Mouse (Mus musculus): ENCODE measurements around the gene Tll2.

Tll2 gene

DNA sequence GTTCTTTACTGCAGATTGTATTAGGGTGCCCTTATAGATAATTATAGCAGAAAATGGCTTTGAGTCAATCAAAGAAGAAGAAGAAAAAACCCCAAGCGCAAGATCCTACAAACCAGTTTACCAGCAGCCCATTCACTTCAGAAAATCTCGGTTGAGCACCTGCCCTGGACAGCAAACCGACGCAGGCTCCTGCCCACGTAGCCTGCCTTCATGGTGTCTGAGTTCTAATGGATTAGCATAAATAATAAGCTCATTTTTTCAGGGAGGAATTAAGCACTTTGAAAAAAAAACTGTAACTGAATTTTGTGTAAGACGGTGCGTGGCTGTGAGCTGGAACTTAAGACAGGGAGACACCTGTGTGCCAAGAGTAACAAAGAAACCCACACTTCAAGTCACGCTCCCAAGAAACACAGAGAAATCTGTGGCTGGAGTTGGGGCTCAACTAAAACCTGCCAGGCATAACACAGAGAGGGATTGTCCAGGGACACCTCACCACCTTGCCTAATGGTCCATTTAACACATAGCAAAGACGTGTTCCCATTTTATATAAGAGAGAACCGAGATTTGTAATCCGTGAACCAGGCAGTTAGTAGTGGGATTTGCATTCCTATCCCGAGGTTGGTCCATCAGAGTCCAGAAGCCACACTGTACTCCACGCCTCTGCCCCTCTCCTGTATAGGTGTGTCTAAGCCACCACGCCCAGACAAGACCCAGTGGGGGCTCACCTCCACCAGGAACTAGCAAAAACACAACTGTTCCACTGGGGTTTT, 41.3 kb downstream of the Tll2 start:
- in situ Hi-C loops (cut with MboI; ENCODE audit: low pct_unique_long_range_greater_than_20kb in 1 of 2, low sequenced_read_pairs in 2 of 2, unreplicated experiment in 1 of 2) = no loop called here

DNA sequence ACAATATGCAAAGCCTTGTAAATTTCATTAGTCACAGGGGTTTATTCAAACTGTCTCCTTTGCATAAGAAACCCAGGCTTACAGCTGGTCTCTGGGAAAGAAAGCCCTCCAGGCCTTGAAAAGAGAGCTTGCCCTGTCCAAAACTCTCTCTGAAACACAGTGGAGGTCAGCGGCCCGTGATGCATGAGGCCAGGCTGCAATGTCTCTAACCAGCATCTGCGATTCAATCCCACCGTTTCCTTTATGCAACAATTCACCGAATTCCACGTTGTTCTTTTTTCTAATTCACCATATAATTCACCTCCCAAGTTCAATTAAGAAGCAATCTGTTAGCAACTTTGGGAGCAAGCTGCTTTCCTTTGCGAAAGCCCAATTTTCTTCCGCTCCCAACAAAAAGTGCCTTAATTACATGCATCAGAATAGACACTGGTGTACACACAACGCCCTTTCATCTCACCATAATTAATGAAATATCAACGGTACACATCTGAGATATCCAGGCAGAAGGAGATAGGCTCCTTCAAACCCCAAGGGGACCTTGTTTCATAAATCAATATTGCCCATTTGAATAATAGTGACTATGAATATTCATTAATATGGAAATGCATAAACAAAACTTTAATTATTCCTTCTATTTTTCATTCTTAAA, 42.1 kb downstream of the Tll2 start:
- in situ Hi-C loops (cut with MboI; ENCODE audit: low pct_unique_long_range_greater_than_20kb in 1 of 2, low sequenced_read_pairs in 2 of 2, unreplicated experiment in 1 of 2) = no loop called here

DNA sequence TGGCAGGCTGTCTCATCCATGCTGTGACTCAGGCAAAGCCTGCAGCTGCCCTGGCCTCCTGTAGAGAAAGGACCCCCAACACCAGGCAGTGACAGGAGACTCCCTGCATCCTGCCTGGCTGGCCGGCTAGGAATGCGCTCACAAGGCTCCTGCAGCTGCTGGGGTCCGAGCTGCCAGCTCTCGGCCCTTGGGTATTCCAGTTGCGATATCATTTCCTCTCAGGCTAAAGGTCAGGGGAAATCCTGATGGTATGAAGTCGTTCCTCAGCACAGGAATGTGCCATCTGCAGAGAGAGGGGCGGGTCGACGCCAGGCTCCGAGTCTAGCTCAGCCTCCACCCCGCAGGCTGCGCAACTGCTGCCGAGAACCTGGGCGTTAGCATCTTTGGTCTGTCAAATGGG, 46.2 kb downstream of the Tll2 start:
- in situ Hi-C loops (cut with MboI; ENCODE audit: low pct_unique_long_range_greater_than_20kb in 1 of 2, low sequenced_read_pairs in 2 of 2, unreplicated experiment in 1 of 2) = no loop called here

DNA sequence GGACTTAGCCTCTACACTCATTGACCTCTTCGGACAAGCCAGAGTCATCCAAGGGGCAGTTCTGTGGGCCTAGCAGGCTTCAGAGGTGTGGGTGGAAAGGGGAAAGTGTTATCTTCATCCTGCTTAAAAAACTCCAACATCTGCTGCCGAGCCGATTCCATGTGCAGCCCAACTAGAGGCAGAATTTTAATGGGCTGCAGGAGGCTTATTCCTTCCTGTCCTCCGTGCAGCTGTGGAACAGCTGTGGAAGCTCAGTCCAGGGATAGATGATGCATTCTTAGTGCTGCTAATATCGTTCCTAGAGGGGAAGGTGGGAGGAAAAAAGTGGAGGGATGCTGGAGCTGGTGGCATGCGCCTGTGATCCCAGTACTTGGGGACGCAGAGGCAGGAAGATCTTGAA, 52.0 kb downstream of the Tll2 start:
- in situ Hi-C loops (cut with MboI; ENCODE audit: low pct_unique_long_range_greater_than_20kb in 1 of 2, low sequenced_read_pairs in 2 of 2, unreplicated experiment in 1 of 2) = no loop called here

DNA sequence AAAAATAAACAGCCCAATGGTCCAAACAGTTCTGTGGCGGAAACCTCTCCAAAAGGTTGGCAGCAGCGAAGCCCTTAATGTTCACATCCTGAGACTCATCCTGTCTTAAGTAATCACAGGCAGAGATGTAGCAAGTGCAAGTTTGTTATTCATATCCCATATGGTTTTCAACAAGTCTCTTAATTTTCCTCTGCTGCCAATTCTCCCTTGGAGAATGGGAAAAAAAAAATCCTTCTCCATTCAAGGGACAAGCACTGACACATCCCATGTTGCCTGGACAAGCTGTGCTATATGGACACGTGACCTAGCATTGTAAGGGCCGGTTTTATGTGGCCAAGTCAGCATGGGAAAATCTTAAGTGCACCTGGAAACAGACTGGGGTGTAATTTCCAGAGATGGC, 54.2 kb downstream of the Tll2 start:
- in situ Hi-C loops (cut with MboI; ENCODE audit: low pct_unique_long_range_greater_than_20kb in 1 of 2, low sequenced_read_pairs in 2 of 2, unreplicated experiment in 1 of 2) = no loop called here

DNA sequence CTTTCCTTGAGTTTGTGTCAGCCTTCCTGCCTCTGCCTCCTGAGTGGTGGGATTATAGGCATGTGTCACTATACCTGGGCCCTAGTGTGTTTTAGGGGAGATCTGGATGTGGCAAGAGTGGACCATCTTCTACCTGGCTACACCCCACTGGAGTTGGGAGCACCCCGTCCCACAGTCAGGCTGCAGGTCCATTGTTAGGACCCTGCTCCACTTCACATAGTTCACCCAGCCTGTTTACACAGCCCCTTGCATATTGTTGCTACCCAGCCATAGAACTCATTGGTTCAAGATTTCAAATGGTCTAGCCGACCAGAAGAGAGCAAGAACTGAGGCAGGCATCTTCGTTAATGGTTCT, 54.6 kb downstream of the Tll2 start:
- in situ Hi-C loops (cut with MboI; ENCODE audit: low pct_unique_long_range_greater_than_20kb in 1 of 2, low sequenced_read_pairs in 2 of 2, unreplicated experiment in 1 of 2) = no loop called here

DNA sequence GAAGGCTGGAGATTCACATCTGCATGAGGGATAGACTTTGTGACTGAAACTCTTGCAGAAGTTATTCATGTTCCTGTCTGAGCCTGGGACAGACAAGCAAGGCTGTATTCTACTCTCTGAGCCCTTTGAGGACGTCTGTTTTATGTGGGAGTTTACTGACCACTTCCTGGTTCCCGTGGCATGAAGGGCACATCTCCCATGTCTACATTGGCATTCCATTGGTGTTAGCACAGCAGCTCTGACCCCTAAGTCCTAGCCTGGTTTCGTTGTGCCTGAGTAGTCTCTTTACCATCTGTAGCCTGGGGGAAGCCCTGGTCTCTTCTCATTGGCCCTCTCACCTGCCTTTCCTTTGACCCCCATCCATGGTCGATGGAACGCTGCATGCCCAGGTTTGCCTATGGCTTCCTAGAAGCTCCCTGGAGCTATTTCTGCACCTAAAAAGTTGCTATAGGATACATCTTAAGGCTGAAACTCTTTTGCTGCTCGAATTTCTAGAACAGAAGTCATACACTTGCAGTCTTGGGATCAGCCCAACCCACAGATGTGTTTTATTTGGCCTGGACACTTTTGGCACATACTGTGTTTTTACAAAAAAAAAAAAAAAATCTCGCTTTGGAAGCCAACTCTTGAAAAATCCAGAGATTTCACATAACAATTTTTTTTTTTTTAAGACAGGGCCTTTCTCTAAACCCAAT, 55.2 kb downstream of the Tll2 start:
- in situ Hi-C loops (cut with MboI; ENCODE audit: low pct_unique_long_range_greater_than_20kb in 1 of 2, low sequenced_read_pairs in 2 of 2, unreplicated experiment in 1 of 2) = no loop called here

DNA sequence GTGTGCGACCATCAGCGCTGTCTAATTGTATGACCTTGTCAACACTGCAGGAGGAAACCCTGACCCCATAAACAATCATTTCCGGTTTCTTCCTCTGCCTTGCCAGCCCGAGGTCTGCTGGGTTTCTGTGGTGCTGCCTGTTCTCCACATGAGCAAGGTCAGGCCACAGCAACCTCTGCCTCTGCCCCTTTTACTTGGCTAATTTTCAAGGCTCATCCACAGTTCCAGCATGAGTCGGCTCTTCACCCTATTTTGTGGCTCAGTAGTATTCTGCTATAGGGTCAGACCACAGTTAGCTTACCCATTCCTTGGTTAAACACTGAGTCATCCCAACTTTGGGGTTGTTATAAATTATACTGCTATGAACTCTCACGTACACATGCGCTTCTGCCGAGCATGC, 65.7 kb downstream of the Tll2 start:
- in situ Hi-C loops (cut with MboI; ENCODE audit: low pct_unique_long_range_greater_than_20kb in 1 of 2, low sequenced_read_pairs in 2 of 2, unreplicated experiment in 1 of 2) = no loop called here

DNA sequence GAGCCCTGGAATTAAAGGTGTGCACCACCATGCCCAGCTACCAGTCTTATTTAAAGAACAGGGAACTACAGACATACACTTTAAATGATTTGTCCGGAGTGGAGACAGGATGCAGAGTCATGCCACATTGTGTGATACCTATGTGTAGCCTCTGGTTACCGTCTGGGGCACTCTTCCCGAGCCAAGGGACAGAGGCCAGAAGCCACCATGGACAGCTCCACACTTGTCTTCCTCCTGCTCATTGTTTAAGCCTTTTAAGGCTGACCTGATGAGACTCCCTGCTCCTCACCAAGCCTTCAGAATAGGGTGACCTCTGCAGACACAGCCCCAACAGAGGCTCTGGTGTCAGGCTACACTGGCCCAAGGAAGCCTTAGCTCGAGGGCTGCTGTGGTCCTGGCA, 67.0 kb downstream of the Tll2 start:
- in situ Hi-C loops (cut with MboI; ENCODE audit: low pct_unique_long_range_greater_than_20kb in 1 of 2, low sequenced_read_pairs in 2 of 2, unreplicated experiment in 1 of 2) = no loop called here

DNA sequence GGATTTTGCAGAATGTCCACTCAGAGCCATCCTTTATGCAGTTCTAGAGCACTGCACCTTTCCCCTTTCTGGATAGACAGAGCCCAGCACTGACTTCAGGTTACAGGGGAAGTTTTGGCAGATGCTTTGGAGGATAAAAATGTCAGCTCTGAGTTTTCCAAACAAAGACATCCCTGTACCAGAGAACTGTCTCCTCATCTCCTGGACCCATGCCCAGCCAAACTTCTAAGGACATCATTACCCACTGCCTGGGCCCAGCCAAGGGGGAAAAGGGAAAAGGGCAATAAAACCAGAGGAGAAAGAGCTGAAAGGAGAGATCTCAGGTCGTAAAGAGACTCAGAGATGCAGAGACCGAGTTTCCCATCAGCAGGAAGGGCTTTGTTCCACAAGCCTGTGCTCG, 83.6 kb downstream of the Tll2 start:
- in situ Hi-C loops (cut with MboI; ENCODE audit: low pct_unique_long_range_greater_than_20kb in 1 of 2, low sequenced_read_pairs in 2 of 2, unreplicated experiment in 1 of 2) = no loop called here

DNA sequence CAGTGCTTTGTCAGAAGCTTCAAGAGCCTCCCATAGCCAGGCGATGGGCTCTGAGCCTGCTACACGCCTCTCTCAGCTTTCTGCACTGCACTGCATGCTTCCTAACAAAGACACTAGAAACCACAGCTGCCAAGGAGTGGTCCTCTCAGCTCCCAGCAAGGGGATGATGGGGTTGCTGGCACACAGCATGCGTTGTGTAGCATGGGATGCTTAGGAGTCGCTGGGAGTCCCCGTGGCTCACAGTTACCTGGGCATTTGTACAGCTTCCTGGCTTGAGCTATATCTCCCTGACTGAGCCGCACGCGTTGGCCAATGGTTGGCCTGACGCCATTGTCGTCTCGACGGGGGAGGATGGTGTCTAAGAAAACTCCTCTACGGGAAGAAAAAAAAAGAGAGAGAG, 86.7 kb downstream of the Tll2 start:
- in situ Hi-C loops (cut with MboI; ENCODE audit: low pct_unique_long_range_greater_than_20kb in 1 of 2, low sequenced_read_pairs in 2 of 2, unreplicated experiment in 1 of 2) = loop anchor here in 1 of 2 experiments (10.0 kb wide), 1 partner anchor 55 kb away; no protein-coding TSS in a partner anchor

DNA sequence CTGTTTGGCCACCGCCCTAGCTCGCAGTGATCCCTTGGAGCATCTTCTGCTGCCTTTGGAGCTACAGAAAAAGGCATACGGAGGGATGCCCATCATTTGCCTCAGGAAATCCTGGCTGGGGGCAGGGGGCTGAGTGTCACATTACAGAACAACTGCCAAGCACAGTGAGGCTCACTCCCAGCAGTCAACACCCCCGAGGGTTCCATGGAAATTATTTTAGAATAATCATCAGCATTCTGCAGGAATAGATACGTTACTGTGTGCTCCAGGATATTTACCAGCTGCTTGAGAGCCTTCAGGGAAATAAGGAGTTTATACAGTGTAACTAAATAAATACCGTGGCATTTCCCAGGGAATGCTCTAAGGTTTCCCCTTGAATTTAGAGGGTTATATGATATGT, 88.3 kb downstream of the Tll2 start:
- in situ Hi-C loops (cut with MboI; ENCODE audit: low pct_unique_long_range_greater_than_20kb in 1 of 2, low sequenced_read_pairs in 2 of 2, unreplicated experiment in 1 of 2) = loop anchor here in 1 of 2 experiments (10.0 kb wide), 1 partner anchor 56 kb away; no protein-coding TSS in a partner anchor

DNA sequence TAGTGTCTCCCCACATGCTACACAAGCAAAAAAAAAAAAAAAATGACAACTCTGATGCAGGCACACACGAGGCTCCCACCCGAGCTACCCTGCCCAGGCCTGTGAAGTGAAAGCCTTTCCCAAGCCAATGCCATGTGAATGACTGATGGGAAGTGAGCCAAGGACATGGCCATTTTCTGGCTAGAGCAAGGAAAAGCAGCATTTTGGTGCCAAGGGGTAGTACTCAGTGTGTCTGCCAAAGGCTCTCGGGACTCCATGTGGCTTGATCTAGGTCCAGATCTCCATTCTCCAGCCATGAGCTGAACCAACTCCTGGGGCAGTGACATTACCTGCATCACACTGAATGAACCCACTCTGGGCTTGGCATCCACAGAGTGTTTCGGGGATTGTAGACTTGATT, 89.3 kb downstream of the Tll2 start:
- in situ Hi-C loops (cut with MboI; ENCODE audit: low pct_unique_long_range_greater_than_20kb in 1 of 2, low sequenced_read_pairs in 2 of 2, unreplicated experiment in 1 of 2) = loop anchor here in 1 of 2 experiments (10.0 kb wide), 1 partner anchor 57 kb away; no protein-coding TSS in a partner anchor

DNA sequence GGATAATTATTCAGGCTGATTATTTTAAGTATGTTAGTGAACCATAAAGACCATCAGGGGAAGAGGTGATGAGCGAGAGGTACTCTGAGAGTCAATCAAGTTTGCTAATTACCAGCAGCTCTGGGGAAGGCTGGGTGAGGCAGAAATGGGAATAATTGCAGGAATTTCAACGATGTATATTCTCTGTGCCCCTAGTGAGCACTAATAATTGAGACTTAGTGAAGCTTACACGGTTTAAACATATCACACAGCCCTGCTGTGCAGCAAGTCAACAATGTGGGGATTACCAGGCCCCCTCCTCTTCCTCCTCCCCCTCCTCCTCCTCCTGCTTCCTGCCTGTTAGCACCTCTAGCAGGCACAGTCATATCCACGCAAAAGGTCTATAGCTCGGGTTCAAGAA, 92.0 kb downstream of the Tll2 start:
- in situ Hi-C loops (cut with MboI; ENCODE audit: low pct_unique_long_range_greater_than_20kb in 1 of 2, low sequenced_read_pairs in 2 of 2, unreplicated experiment in 1 of 2) = loop anchor here in 1 of 2 experiments (10.0 kb wide), 1 partner anchor 60 kb away; no protein-coding TSS in a partner anchor

DNA sequence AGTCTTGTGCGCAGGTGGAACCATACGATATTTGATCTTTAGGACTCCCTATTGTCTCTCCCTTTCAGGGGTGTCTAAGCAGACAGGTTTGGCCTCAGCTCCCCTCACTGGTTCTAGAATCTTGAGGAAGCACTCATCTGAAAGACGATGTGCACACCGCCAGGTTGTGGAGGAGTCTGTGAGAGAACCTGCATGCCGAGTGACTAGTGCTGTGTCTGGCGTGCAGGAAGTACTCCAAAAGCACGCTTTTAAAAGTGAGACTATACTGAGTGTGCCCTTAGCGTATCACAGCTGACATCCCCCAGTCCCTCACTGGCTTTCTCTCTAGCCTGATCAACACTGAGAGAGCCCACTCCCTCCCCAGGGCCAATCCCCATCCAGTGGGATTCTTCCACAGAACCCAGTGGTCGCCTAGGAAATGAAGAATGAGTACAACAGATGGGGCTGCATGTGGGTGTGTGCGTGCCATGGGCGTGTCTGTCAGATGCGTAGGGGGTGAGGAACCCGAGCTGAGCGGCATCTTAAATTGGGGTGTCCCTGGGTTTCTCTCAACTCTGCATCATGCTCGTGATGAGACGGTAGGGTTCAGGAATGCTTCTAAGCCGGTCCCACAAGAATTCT, 92.6 kb downstream of the Tll2 start:
- in situ Hi-C loops (cut with MboI; ENCODE audit: low pct_unique_long_range_greater_than_20kb in 1 of 2, low sequenced_read_pairs in 2 of 2, unreplicated experiment in 1 of 2) = loop anchor here in 1 of 2 experiments (10.0 kb wide), 1 partner anchor 61 kb away; no protein-coding TSS in a partner anchor

DNA sequence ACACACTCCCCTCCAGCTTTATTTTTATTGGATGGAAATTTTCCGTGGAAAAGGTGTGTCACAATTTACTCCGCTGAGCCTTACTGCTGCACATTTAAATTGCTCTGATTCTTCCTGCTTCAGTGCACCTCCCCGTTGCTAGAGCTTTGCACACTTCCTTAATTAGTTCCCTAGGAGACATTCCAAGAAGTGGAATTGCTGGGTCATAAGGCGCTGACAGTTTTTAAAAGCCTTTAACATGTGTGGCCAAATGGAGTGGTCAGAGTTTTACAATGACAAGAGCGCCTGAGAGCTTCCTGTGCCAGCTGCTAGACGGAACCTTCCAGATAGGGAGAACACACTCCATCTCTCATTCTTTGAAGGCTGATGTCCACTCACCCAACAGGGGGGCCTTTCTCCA, 94.0 kb downstream of the Tll2 start:
- in situ Hi-C loops (cut with MboI; ENCODE audit: low pct_unique_long_range_greater_than_20kb in 1 of 2, low sequenced_read_pairs in 2 of 2, unreplicated experiment in 1 of 2) = loop anchor here in 1 of 2 experiments (10.0 kb wide), 1 partner anchor 62 kb away; no protein-coding TSS in a partner anchor

DNA sequence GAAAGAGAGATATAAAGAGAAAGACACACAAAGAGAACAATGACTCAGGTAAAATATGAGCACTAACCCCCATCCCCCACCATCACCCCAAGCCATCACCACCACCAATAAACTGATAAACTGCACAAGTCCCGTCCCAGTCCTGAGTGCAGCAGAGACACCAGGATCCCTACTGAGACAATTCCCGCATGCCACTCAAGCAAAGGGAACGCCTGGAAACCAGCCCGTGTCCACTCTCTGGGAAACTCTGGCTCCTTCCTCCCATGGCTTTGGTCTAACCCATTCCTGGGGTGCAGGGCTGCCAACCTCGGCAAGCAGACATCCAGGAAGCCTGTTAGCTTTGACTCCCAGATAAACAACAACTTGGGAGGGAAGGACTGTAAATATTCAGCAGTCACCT, 96.6 kb downstream of the Tll2 start:
- in situ Hi-C loops (cut with MboI; ENCODE audit: low pct_unique_long_range_greater_than_20kb in 1 of 2, low sequenced_read_pairs in 2 of 2, unreplicated experiment in 1 of 2) = loop anchor here in 1 of 2 experiments (10.0 kb wide), 1 partner anchor 65 kb away; no protein-coding TSS in a partner anchor

DNA sequence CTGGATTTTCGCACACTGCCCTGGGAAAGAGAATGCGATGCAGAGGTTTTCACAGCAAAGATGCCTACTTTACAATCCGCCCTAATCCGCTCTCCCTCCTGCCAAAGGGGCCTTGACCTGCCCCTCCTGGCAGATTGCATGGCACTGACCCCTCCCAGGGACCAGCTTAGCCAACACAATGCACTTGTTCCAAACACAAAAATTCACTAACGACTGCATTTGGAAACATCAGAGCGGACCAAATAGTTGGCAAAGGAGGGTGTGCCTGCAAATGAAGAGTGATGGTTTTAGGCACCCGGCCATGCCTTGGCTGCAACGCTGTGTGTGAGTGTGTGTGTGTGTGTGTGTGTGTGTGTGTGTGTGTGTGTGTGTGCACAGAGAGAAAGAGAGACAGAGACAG, 97.1 kb downstream of the Tll2 start:
- in situ Hi-C loops (cut with MboI; ENCODE audit: low pct_unique_long_range_greater_than_20kb in 1 of 2, low sequenced_read_pairs in 2 of 2, unreplicated experiment in 1 of 2) = no loop called here

DNA sequence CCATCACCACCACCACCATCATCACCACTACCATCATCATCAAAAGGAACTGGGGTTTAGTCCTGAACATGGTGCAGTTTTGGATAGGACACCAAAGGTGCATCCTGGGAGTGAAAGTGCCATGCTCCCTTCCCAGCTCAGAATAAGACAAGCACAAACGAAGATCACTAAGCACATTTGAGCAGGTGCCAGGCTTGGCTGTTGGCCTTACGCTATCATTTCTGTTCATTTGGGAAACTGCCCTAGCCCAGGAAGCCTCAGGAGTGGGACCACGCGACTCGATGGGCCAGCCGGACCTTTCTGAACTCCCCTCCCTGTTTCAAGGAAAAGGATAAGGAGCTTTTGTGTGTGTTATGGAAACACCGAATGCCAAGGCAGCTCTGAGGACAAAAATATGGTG, 98.0 kb downstream of the Tll2 start:
- in situ Hi-C loops (cut with MboI; ENCODE audit: low pct_unique_long_range_greater_than_20kb in 1 of 2, low sequenced_read_pairs in 2 of 2, unreplicated experiment in 1 of 2) = no loop called here
